8 mouse cellular contexts compared by ENCODE assay signal in the genomic region with DNA sequence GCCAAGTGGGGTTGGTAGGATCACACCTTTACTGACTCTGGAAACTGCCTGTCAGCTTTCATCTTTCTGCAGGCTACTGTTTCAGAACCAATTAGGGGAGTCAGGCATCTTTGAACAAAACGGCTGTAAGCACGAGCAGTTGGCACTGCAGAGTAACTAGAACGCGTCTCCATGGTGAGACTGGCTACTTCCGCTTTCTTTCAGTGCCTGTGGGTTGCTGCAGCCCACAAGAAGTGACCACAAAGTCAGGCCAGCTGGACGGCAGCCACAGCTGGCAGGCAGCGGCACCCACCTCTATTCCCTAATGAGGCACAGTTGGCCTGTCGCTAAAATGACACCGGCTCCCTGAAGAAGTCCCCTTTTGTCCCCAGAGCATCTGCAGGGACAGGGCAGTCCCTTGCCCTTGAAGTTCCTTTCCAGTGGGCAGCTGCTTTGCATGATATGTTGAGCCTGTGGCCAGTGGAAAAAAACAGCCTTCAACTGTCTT.
DNase-seq lines count a peak whose midpoint lies in the region; ATAC-seq and TF ChIP-seq lines count a peak whose summit lies in the region.

No protein-coding gene starts in this region.

- no peak for TF ChIP-seq POLR2A in heart, adult 2 months (IDR thresholded peaks at IDR 0.05; ENCODE audit: insufficient read depth, low read depth, low read length)
- TF ChIP-seq POLR2A in lung, adult 2 months (IDR thresholded peaks at IDR 0.05; ENCODE audit: borderline replicate concordance, extremely low read depth, low read depth, low read length) = no peak

- TF ChIP-seq CTCF in heart, adult 2 months (IDR thresholded peaks at IDR 0.05) = no peak
- TF ChIP-seq CTCF in lung, adult 2 months (IDR thresholded peaks at IDR 0.05; ENCODE audit: insufficient read depth, low read length) = no peak

- H3K9ac ChIP-seq in heart, adult 2 months (ENCODE audit: low read depth, low read length) = no peak overlapping the region
- no peak overlapping the region for H3K9ac ChIP-seq in heart, embryonic 12.5 days

- no peaks in the 10 kb centered on the region for H3K36me3 ChIP-seq in heart, adult 2 months (ENCODE audit: control insufficient read depth, insufficient read depth, low read length)
- H3K36me3 ChIP-seq in heart, embryonic 12.5 days = no peaks in the 10 kb centered on the region

- TF ChIP-seq EP300 in heart, adult 2 months (IDR thresholded peaks at IDR 0.05; ENCODE audit: insufficient read depth, low read depth, low read length) = peak; percentile 42; the same call in 1 of the 2 replicates

- no peaks in the 10 kb centered on the region for H3K27me3 ChIP-seq in heart, adult 2 months (ENCODE audit: control insufficient read depth, insufficient read depth, low read length)
- no peaks in the 10 kb centered on the region for H3K27me3 ChIP-seq in heart, embryonic 12.5 days (replicated peaks)

- no peaks in the 10 kb centered on the region for H3K79me2 ChIP-seq in heart, adult 2 months (replicated peaks; ENCODE audit: control insufficient read depth, insufficient read depth, low read length)

- DNase-seq in heart, adult 2 months = peak; percentile 75 to 86
- peak; percentile 10 for DNase-seq in T-cell, adult 2 months (ENCODE audit: low spot score)
- DNase-seq in frontal cortex, postnatal 10 days (ENCODE audit: low spot score in 2 of 2) = peak; percentile 72 to 83
- peak; percentile 45 to 65 for DNase-seq in kidney, postnatal 25 days
- peak; percentile 56 for DNase-seq in lung, adult 2 months
- peak; percentile 76 for DNase-seq in right cerebral cortex, adult 18-20 months

- peaks cover 1% of the 10 kb centered on the region for H3K4me1 ChIP-seq in heart, adult 2 months (ENCODE audit: control insufficient read depth, insufficient read depth, low read length)
- H3K4me1 ChIP-seq in heart, embryonic 12.5 days (replicated peaks) = 0 out of 2 replicates have a peak, but pooled peaks cover 8% of the 10 kb centered on the region
- no peaks in the 10 kb centered on the region; the same call in 1 of the 2 replicates for H3K4me1 ChIP-seq in lung, adult 2 months (ENCODE audit: control insufficient read depth, insufficient read depth, low read length)

- WGBS in heart, adult 2 months = 32% methylated on average over 9 of the region's 9 CpGs
- 58% methylated on average over 9 of the region's 9 CpGs for WGBS in heart, embryonic 12.5 days
- WGBS in lung, adult 2 months = 23% methylated on average over 9 of the region's 9 CpGs

- ATAC-seq in heart, embryonic 12.5 days (ENCODE audit: insufficient number of reproducible peaks, low FRiP score) = no peak
- ATAC-seq in erythroid progenitor cell, adult 5-6 weeks (replicated peaks; ENCODE audit: low FRiP score, poor library complexity, severe bottlenecking) = no peak

- H3K4me2 ChIP-seq in heart, embryonic 12.5 days = no peak overlapping the region; the same call in 1 of the 2 replicates

- intact Hi-C loops in heart, adult 2 months (cut with DNase I) = no loop called here

- peak overlapping the region; percentile 8; the same call in 1 of the 2 replicates for H3K4me3 ChIP-seq in heart, adult 2 months
- no peak overlapping the region for H3K4me3 ChIP-seq in heart, embryonic 12.5 days
- no peak overlapping the region for H3K4me3 ChIP-seq in lung, adult 2 months (replicated peaks; ENCODE audit: extremely low read depth, low read depth, low read length)

- H3K27ac ChIP-seq in heart, adult 2 months = peak overlapping the region; percentile 43; the same call in 1 of the 2 replicates
- H3K27ac ChIP-seq in heart, embryonic 12.5 days (ENCODE audit: poor library complexity, severe bottlenecking) = no peak overlapping the region

- H3K9me3 ChIP-seq in heart, embryonic 12.5 days (replicated peaks) = 0 out of 2 replicates have a peak, but pooled peaks cover 2% of the 10 kb centered on the region

Comparison
In these comparisons a context has a peak if more than half of its experiments do, and no peak if none do; other contexts are left out.
1. DNase-seq: peak in every context shown above with its lines; median percentile 80 in heart, adult 2 months; 78 in frontal cortex, postnatal 10 days; 76 in right cerebral cortex, adult 18-20 months; 56 in lung, adult 2 months; 55 in kidney, postnatal 25 days; 10 in T-cell, adult 2 months.